In the genomic region with DNA sequence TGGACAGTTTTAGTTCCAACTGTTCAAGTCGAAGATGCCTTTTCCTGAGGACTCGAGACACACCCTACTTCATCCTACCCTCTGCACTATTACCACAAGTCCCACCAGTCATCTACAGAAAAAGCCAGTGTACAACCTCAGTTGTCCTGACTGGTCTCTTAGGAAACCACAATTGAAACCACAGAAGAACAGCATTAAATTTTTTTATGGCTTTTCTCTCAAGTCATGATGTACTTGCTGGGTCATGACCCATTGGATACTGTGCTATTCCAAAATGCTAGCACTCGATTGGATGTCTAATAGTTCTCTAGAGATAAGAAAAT, we compare ENCODE assay signal across 33 mouse cellular contexts.
A peak's percentile ranks its signal among the peaks of the same experiment; 100 is the strongest.
DNase-seq lines count a peak whose midpoint lies in the region; ATAC-seq and TF ChIP-seq lines count a peak whose summit lies in the region.
"Had no signal": no experiment of that assay in that cellular context is flagged by ENCODE, and none has a peak within 500 bp of the region (broad histone marks: within the 10 kb centered on the region; RNA-seq: fewer than 3 reads in every experiment).

No protein-coding gene starts in this region.

- peaks cover 70% of the 10 kb centered on the region for H3K79me2 ChIP-seq in myocyte (ENCODE audit: control insufficient read depth, insufficient read depth)

- ATAC-seq in embryonic facial prominence, embryonic 15.5 days (ENCODE audit: insufficient number of reproducible peaks, low FRiP score, low TSS enrichment, low read depth), result no peak
- no peak for ATAC-seq in intestine, embryonic 15.5 days
- ATAC-seq: intestine, postnatal 0 days; midbrain, embryonic 15.5 days; Patski had no signal

- H3K27me3 ChIP-seq in embryonic facial prominence, embryonic 15.5 days, result no peaks in the 10 kb centered on the region
- peaks cover 12% of the 10 kb centered on the region for H3K27me3 ChIP-seq in embryonic facial prominence, embryonic 10.5 days (replicated peaks; ENCODE audit: low read depth, poor library complexity, severe bottlenecking)
- H3K27me3 ChIP-seq in myocyte (ENCODE audit: control insufficient read depth, insufficient read depth, insufficient read length), result no peaks in the 10 kb centered on the region
- no peaks in the 10 kb centered on the region for H3K27me3 ChIP-seq in intestine, embryonic 15.5 days (replicated peaks)
- H3K27me3 ChIP-seq: CH12.LX; embryonic facial prominence, embryonic 13.5 days; hindbrain, embryonic 13.5 days; limb, embryonic 13.5 days; lung, embryonic 15.5 days; Patski; stomach, embryonic 15.5 days had no signal

- H3ac ChIP-seq in myocyte (ENCODE audit: control insufficient read depth, insufficient read length), result no peak overlapping the region

- H3K36me3 ChIP-seq in embryonic facial prominence, embryonic 15.5 days, result no peaks in the 10 kb centered on the region
- H3K36me3 ChIP-seq in embryonic facial prominence, embryonic 10.5 days (replicated peaks), result peaks cover 6% of the 10 kb centered on the region
- H3K36me3 ChIP-seq in myocyte (ENCODE audit: control insufficient read depth, insufficient read depth), result no peaks in the 10 kb centered on the region
- no peaks in the 10 kb centered on the region for H3K36me3 ChIP-seq in intestine, embryonic 15.5 days
- H3K36me3 ChIP-seq: forebrain, embryonic 12.5 days; hindbrain, embryonic 13.5 days; lung, embryonic 15.5 days; midbrain, embryonic 10.5 days; midbrain, embryonic 15.5 days; stomach, embryonic 15.5 days had no signal

- TF ChIP-seq CTCF in bone marrow macrophage, adult 2 months (IDR thresholded peaks at IDR 0.05; ENCODE audit: low read depth, low read length), result no peak

- H3K4me3 ChIP-seq in embryonic facial prominence, embryonic 15.5 days (replicated peaks), result no peak overlapping the region
- no peak overlapping the region for H3K4me3 ChIP-seq in embryonic facial prominence, embryonic 10.5 days
- no peak overlapping the region for H3K4me3 ChIP-seq in bone marrow macrophage, adult 2 months (ENCODE audit: insufficient read depth, low read length)
- no peak overlapping the region for H3K4me3 ChIP-seq in myocyte
- no peak overlapping the region for H3K4me3 ChIP-seq in intestine, embryonic 15.5 days (replicated peaks)
- H3K4me3 ChIP-seq: embryonic facial prominence, embryonic 13.5 days; forebrain, embryonic 12.5 days; hindbrain, embryonic 13.5 days; left cerebral cortex, adult 2 months; limb, embryonic 13.5 days; lung, embryonic 15.5 days; midbrain, embryonic 10.5 days; midbrain, embryonic 15.5 days; stomach, embryonic 15.5 days had no signal

- no peak for TF ChIP-seq POLR2A in bone marrow macrophage, adult 2 months (IDR thresholded peaks at IDR 0.05; ENCODE audit: borderline replicate concordance, low read depth, low read length)
- TF ChIP-seq POLR2A in myocyte (IDR thresholded peaks at IDR 0.05; ENCODE audit: insufficient read length, low read depth), result no peak

- H3K27ac ChIP-seq in embryonic facial prominence, embryonic 15.5 days (replicated peaks), result 0 out of 2 replicates have a peak overlapping the region, but pooled peaks have one; percentile 98
- H3K27ac ChIP-seq in embryonic facial prominence, embryonic 10.5 days (replicated peaks), result no peak overlapping the region
- H3K27ac ChIP-seq in bone marrow macrophage, adult 2 months (ENCODE audit: insufficient read depth, low read depth, low read length), result peak overlapping the region; percentile 31; the same call in 1 of the 2 replicates
- H3K27ac ChIP-seq in intestine, embryonic 15.5 days, result no peak overlapping the region
- H3K27ac ChIP-seq: forebrain, embryonic 12.5 days; hindbrain, embryonic 13.5 days; left cerebral cortex, adult 2 months; limb, embryonic 13.5 days; midbrain, embryonic 10.5 days; midbrain, embryonic 15.5 days had no signal

- WGBS in embryonic facial prominence, embryonic 15.5 days, result 50% methylated on average over 3 of the region's 3 CpGs
- 70% methylated on average over 3 of the region's 3 CpGs for WGBS in embryonic facial prominence, embryonic 10.5 days
- 73% methylated on average over 3 of the region's 3 CpGs for WGBS in intestine, embryonic 15.5 days

- no peak overlapping the region for H3K9ac ChIP-seq in embryonic facial prominence, embryonic 15.5 days
- no peak overlapping the region for H3K9ac ChIP-seq in intestine, embryonic 15.5 days
- H3K9ac ChIP-seq: embryonic facial prominence, embryonic 13.5 days; forebrain, embryonic 12.5 days; hindbrain, embryonic 13.5 days; limb, embryonic 13.5 days; lung, embryonic 15.5 days; midbrain, embryonic 15.5 days; stomach, embryonic 15.5 days had no signal

- no peak for DNase-seq in embryonic facial prominence, embryonic 10.5 days (ENCODE audit: low spot score)
- DNase-seq in 416B (ENCODE audit: low read depth), result peak; percentile 92
- no peak for DNase-seq in urinary bladder, postnatal 10 days (ENCODE audit: low spot score)
- DNase-seq: adrenal gland, postnatal 36 days; cerebellum, adult 2 months; cerebellum, postnatal 14 days; embryo, embryonic 11 days; gastrocnemius, postnatal 25 days; heart, adult 18-20 months; heart, postnatal 36 days; kidney, adult 9 months; kidney, postnatal 10 days; layer of hippocampus, adult 9-11 months; lung, postnatal 4 days; right cerebral cortex, postnatal 25 days had no signal

- no peak overlapping the region for H3K4me2 ChIP-seq in embryonic facial prominence, embryonic 15.5 days (replicated peaks)
- peak overlapping the region; percentile 88 for H3K4me2 ChIP-seq in myocyte (ENCODE audit: low read depth)
- no peak overlapping the region for H3K4me2 ChIP-seq in intestine, embryonic 15.5 days (replicated peaks)
- H3K4me2 ChIP-seq: embryonic facial prominence, embryonic 13.5 days; forebrain, embryonic 12.5 days; heart, embryonic 11.5 days; hindbrain, embryonic 13.5 days; limb, embryonic 13.5 days; liver, embryonic 11.5 days; lung, embryonic 15.5 days; midbrain, embryonic 15.5 days; stomach, embryonic 15.5 days had no signal

- no peaks in the 10 kb centered on the region for H3K9me3 ChIP-seq in embryonic facial prominence, embryonic 15.5 days (replicated peaks)
- H3K9me3 ChIP-seq in embryonic facial prominence, embryonic 10.5 days, result no peaks in the 10 kb centered on the region
- no peaks in the 10 kb centered on the region for H3K9me3 ChIP-seq in intestine, embryonic 15.5 days
- H3K9me3 ChIP-seq: embryonic facial prominence, embryonic 13.5 days; forebrain, embryonic 12.5 days; hindbrain, embryonic 13.5 days; lung, embryonic 15.5 days; midbrain, embryonic 15.5 days; stomach, embryonic 15.5 days had no signal

- peaks cover 40% of the 10 kb centered on the region for H3K4me1 ChIP-seq in embryonic facial prominence, embryonic 15.5 days
- peaks cover 49% of the 10 kb centered on the region for H3K4me1 ChIP-seq in embryonic facial prominence, embryonic 10.5 days
- H3K4me1 ChIP-seq in bone marrow macrophage, adult 2 months (ENCODE audit: control insufficient read depth, insufficient read depth, low read length), result peaks cover 35% of the 10 kb centered on the region
- H3K4me1 ChIP-seq in intestine, embryonic 15.5 days (replicated peaks), result peaks cover 15% of the 10 kb centered on the region

TF ChIP-seq in myocyte, 11 proteins besides CTCF, POLR2A, EP300 and RAD21:
- TF ChIP-seq E2F4 (IDR thresholded peaks at IDR 0.05; ENCODE audit: insufficient read depth), result no peak
- no peak for TF ChIP-seq MYOD1 (IDR thresholded peaks at IDR 0.05; ENCODE audit: control insufficient read depth in 1 of 3, insufficient read length in 2 of 3, low read depth in 2 of 3)
- TF ChIP-seq SRF (IDR thresholded peaks at IDR 0.05; ENCODE audit: control insufficient read depth, insufficient read length, low read depth), result no peak
- no peak for TF ChIP-seq CEBPB (IDR thresholded peaks at IDR 0.05; ENCODE audit: insufficient read depth, poor library complexity, severe bottlenecking)
- TF ChIP-seq MYOG (IDR thresholded peaks at IDR 0.05; ENCODE audit: control insufficient read depth in 1 of 3, insufficient read depth in 1 of 3, insufficient read length in 2 of 3, low read depth in 2 of 3), result no peak
- TF ChIP-seq MAX (IDR thresholded peaks at IDR 0.05; ENCODE audit: low read depth), result no peak
- no peak for TF ChIP-seq TCF12 (IDR thresholded peaks at IDR 0.05; ENCODE audit: insufficient read depth, poor library complexity, severe bottlenecking)
- no peak for TF ChIP-seq POLR2AphosphoS2 (IDR thresholded peaks at IDR 0.05; ENCODE audit: insufficient read length, low read depth)
- TF ChIP-seq TCF3 (IDR thresholded peaks at IDR 0.05; ENCODE audit: insufficient read length, low read depth), result no peak
- TF ChIP-seq REST (IDR thresholded peaks at IDR 0.05; ENCODE audit: insufficient read depth, insufficient read length), result no peak
- TF ChIP-seq USF1 (IDR thresholded peaks at IDR 0.05; ENCODE audit: low read depth), result no peak

Comparison
In these comparisons a context has a peak if more than half of its experiments do, and no peak if none do; other contexts are left out.
1. H3K27ac ChIP-seq: peak in embryonic facial prominence, embryonic 15.5 days (single experiment) and bone marrow macrophage, adult 2 months (single experiment); none in embryonic facial prominence, embryonic 10.5 days (single experiment) and intestine, embryonic 15.5 days (single experiment).